In the genomic region with DNA sequence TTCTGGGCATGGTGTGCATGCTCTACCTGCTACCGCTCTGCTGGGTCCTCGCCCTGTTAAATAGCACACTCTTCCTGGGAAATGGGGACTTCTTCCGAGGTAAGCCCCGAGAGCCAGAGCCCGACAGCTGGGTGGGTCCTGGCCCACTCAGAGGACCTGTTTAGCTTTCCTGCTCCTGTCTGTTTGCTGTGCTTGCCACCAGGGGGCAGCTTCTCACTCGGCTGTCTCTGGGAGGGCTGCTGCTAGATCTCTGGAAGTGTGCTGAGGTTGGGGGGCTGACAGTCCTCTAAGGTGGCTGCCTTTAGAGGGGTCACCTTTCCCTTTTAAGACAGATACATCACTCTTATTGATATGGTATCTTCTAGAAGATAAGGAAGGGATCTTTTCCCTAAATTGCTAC, we compare ENCODE assay signal across 12 mouse cellular contexts. TPM values are rescaled to one million over a fixed set of nuclear protein-coding genes. Genes with fewer than 3 reads are reported as not detected.
DNase-seq lines count a peak whose midpoint lies in the region; ATAC-seq and TF ChIP-seq lines count a peak whose summit lies in the region.
"Had no signal": no experiment of that assay in that cellular context is flagged by ENCODE, and none has a peak within 500 bp of the region (broad histone marks: within the 10 kb centered on the region; RNA-seq: fewer than 3 reads in every experiment).

No protein-coding gene starts in this region.

- WGBS in forebrain, postnatal 0 days = 66% methylated on average over 6 of the region's 6 CpGs
- 55% methylated on average over 6 of the region's 6 CpGs for WGBS in forebrain, embryonic 16.5 days
- WGBS in lung, adult 2 months = 62% methylated on average over 6 of the region's 6 CpGs

- no peaks in the 10 kb centered on the region for H3K27me3 ChIP-seq in forebrain, postnatal 0 days (ENCODE audit: insufficient read depth, low read length)
- H3K27me3 ChIP-seq in forebrain, embryonic 16.5 days (replicated peaks; ENCODE audit: control insufficient read depth, insufficient read depth, low read length) = no peaks in the 10 kb centered on the region
- no peaks in the 10 kb centered on the region for H3K27me3 ChIP-seq in MEL (ENCODE audit: control insufficient read depth in 1 of 2, insufficient read depth in 2 of 2, low read length in 2 of 2)
- H3K27me3 ChIP-seq: heart, embryonic 15.5 days; neural tube, embryonic 12.5 days had no signal

- no peak overlapping the region for H3K4me3 ChIP-seq in forebrain, postnatal 0 days (ENCODE audit: low read depth, low read length)
- no peak overlapping the region for H3K4me3 ChIP-seq in forebrain, embryonic 16.5 days (replicated peaks; ENCODE audit: low read length)
- no peak overlapping the region for H3K4me3 ChIP-seq in lung, adult 2 months (replicated peaks; ENCODE audit: extremely low read depth, low read depth, low read length)
- H3K4me3 ChIP-seq in MEL (ENCODE audit: control insufficient read depth in 1 of 2, insufficient read depth in 1 of 2, low read depth in 2 of 2, low read length in 2 of 2) = no peak overlapping the region
- H3K4me3 ChIP-seq: heart, embryonic 15.5 days; neural tube, embryonic 12.5 days had no signal

- no peak overlapping the region for H3K4me2 ChIP-seq in forebrain, postnatal 0 days (ENCODE audit: low read depth)
- no peak overlapping the region for H3K4me2 ChIP-seq in forebrain, embryonic 16.5 days (ENCODE audit: low read length)
- H3K4me2 ChIP-seq: heart, embryonic 15.5 days; neural tube, embryonic 12.5 days had no signal

- DNase-seq in forebrain, postnatal 0 days = no peak
- no peak for DNase-seq in lung, adult 2 months
- no peak for DNase-seq in lung, postnatal 14 days
- DNase-seq in MEL (ENCODE audit: low read depth, low spot score) = peak; percentile 57
- no peak for DNase-seq in layer of hippocampus, postnatal 36 days
- DNase-seq: lung, postnatal 10 days had no signal

- no peak for TF ChIP-seq EP300 in MEL (IDR thresholded peaks at IDR 0.05; ENCODE audit: low read depth in 1 of 2, low read length in 2 of 2)

- H3K79me2 ChIP-seq in MEL (ENCODE audit: control insufficient read depth, insufficient read depth, low read length, poor library complexity) = no peaks in the 10 kb centered on the region

- no peak; the same call in 1 of the 2 replicates for TF ChIP-seq RAD21 in MEL (IDR thresholded peaks at IDR 0.05; ENCODE audit: low read depth, low read length)

- peak; percentile 38; the same call in 1 of the 2 replicates for ATAC-seq in forebrain, postnatal 0 days
- ATAC-seq in forebrain, embryonic 16.5 days = no peak
- 0 out of 2 replicates have a peak, but pooled peaks have one; percentile 43 for ATAC-seq in megakaryocyte-erythroid progenitor cell, adult 5-6 weeks (replicated peaks; ENCODE audit: low FRiP score, low TSS enrichment, poor library complexity, severe bottlenecking)
- no peak for ATAC-seq in monocyte, adult 5-6 weeks (replicated peaks; ENCODE audit: insufficient number of reproducible peaks, low FRiP score, low TSS enrichment, poor library complexity, severe bottlenecking)

- H3K9ac ChIP-seq in forebrain, postnatal 0 days = no peak overlapping the region
- H3K9ac ChIP-seq in forebrain, embryonic 16.5 days (replicated peaks; ENCODE audit: low read depth, low read length) = no peak overlapping the region
- no peak overlapping the region for H3K9ac ChIP-seq in MEL (ENCODE audit: control insufficient read depth, low read depth, low read length, poor library complexity, severe bottlenecking)
- H3K9ac ChIP-seq: heart, embryonic 15.5 days; neural tube, embryonic 12.5 days had no signal

- TF ChIP-seq POLR2A in lung, adult 2 months (IDR thresholded peaks at IDR 0.05; ENCODE audit: borderline replicate concordance, extremely low read depth, low read depth, low read length) = no peak
- TF ChIP-seq POLR2A in MEL (IDR thresholded peaks at IDR 0.05; ENCODE audit: control insufficient read depth in 1 of 2, insufficient read depth in 1 of 2, low read depth in 1 of 2, low read length in 2 of 2, poor library complexity in 1 of 2) = no peak

- H3K9me3 ChIP-seq in forebrain, postnatal 0 days (ENCODE audit: low read length) = no peaks in the 10 kb centered on the region
- H3K9me3 ChIP-seq in forebrain, embryonic 16.5 days (ENCODE audit: control insufficient read depth, low read length) = no peaks in the 10 kb centered on the region
- H3K9me3 ChIP-seq in MEL (replicated peaks; ENCODE audit: insufficient read depth, low read length) = no peaks in the 10 kb centered on the region
- H3K9me3 ChIP-seq: G1E; heart, embryonic 15.5 days; neural tube, embryonic 12.5 days had no signal

- no peaks in the 10 kb centered on the region for H3K4me1 ChIP-seq in forebrain, postnatal 0 days (ENCODE audit: insufficient read depth)
- no peaks in the 10 kb centered on the region for H3K4me1 ChIP-seq in forebrain, embryonic 16.5 days (replicated peaks; ENCODE audit: control insufficient read depth, insufficient read depth, low read length)
- H3K4me1 ChIP-seq in lung, adult 2 months (ENCODE audit: control insufficient read depth, insufficient read depth, low read length) = no peaks in the 10 kb centered on the region
- peaks cover 5 to 6% of the 10 kb centered on the region in 2 experiments for H3K4me1 ChIP-seq in MEL (ENCODE audit: control insufficient read depth in 1 of 2, insufficient read depth in 2 of 2, low read length in 2 of 2)
- H3K4me1 ChIP-seq: heart, embryonic 15.5 days; neural tube, embryonic 12.5 days had no signal

- no peak overlapping the region for H3K27ac ChIP-seq in forebrain, postnatal 0 days (ENCODE audit: low read depth, low read length)
- H3K27ac ChIP-seq in forebrain, embryonic 16.5 days (ENCODE audit: low read length) = no peak overlapping the region
- no peak overlapping the region for H3K27ac ChIP-seq in MEL (ENCODE audit: control insufficient read depth, low read depth, low read length)
- H3K27ac ChIP-seq: heart, embryonic 15.5 days; neural tube, embryonic 12.5 days had no signal

- peak; percentile 72 for TF ChIP-seq CTCF in forebrain, postnatal 0 days (IDR thresholded peaks at IDR 0.05; ENCODE audit: low read depth)
- peak; percentile 44 for TF ChIP-seq CTCF in lung, adult 2 months (IDR thresholded peaks at IDR 0.05; ENCODE audit: insufficient read depth, low read length)
- TF ChIP-seq CTCF in MEL (IDR thresholded peaks at IDR 0.05 in 2 of 3, conservative IDR thresholded peaks at IDR 0.05 in 1 of 3; ENCODE audit: control insufficient read depth in 1 of 3, insufficient read depth in 1 of 3, low read depth in 2 of 3, low read length in 3 of 3, poor library complexity in 1 of 3, severe bottlenecking in 1 of 3) = peak; percentile 80 to 89 (median 80)

- H3K36me3 ChIP-seq in forebrain, postnatal 0 days (ENCODE audit: insufficient read depth) = peaks cover 73% of the 10 kb centered on the region
- peaks cover 11% of the 10 kb centered on the region; the same call in 1 of the 2 replicates for H3K36me3 ChIP-seq in forebrain, embryonic 16.5 days (ENCODE audit: control insufficient read depth, insufficient read depth)
- H3K36me3 ChIP-seq in MEL (ENCODE audit: control insufficient read depth in 1 of 2, insufficient read depth in 2 of 2, low read length in 2 of 2) = peaks cover 10 to 12% of the 10 kb centered on the region in 2 experiments

RNA-seq across cellular contexts. Expression of a gene that starts 18.9 kb away (rescaled TPM):
- 70.8 and 94.4 TPM in 2 replicates for total RNA-seq in forebrain, postnatal 0 days (2014; rRNA removed)
- 32.4 and 44.1 TPM in 2 replicates for polyA plus RNA-seq in forebrain, postnatal 0 days (2015; fragmentation: Nextera tagmentation; extraction: Ambion mirVana)
- polyA plus RNA-seq in forebrain, embryonic 16.5 days (2015; fragmentation: Nextera tagmentation; extraction: Ambion mirVana) = 65.4 and 78.7 TPM in 2 replicates
- 39.3 and 53.9 TPM in 2 replicates for polyA plus RNA-seq in lung, adult 2 months (2012; rRNA removed)
- 22.0 and 27.0 TPM in 2 replicates for total RNA-seq in MEL (2012; rRNA removed)
- polyA plus RNA-seq in MEL (2012; ENCODE audit: insufficient read depth in 1 of 2, insufficient read length in 2 of 2, low read depth in 1 of 2, low replicate concordance in 2 of 2, missing spikeins in 1 of 2) = 10 to 100 TPM in 1 of 2 experiments, not detected in 1; 40.2 TPM
- total RNA-seq in megakaryocyte-erythroid progenitor cell, adult 5-6 weeks (2014; fragmentation: Nextera tagmentation) = 19.4 and 30.4 TPM in 2 replicates
- 10.7 and 13.4 TPM in 2 replicates for total RNA-seq in megakaryocyte-erythroid progenitor cell, adult 5-6 weeks (2017)
- 43.3 to 59.7 TPM (median 44.3 TPM) in 3 replicates for total RNA-seq in monocyte, adult 5-6 weeks (2017)
- total RNA-seq in layer of hippocampus, postnatal 36 days (2021) = 100 to 1,000 TPM in 1 of 2 experiments, 10 to 100 TPM in 1; 88.2 to 105 TPM

RNA-seq across cellular contexts. Expression of a gene that starts 19.4 kb away (rescaled TPM):
- 1.8 and 3.7 TPM in 2 replicates for total RNA-seq in forebrain, postnatal 0 days (2014; rRNA removed)
- polyA plus RNA-seq in forebrain, postnatal 0 days (2015; fragmentation: Nextera tagmentation; extraction: Ambion mirVana) = 2.7 and 3.4 TPM in 2 replicates
- 1.2 and 1.5 TPM in 2 replicates for polyA plus RNA-seq in forebrain, embryonic 16.5 days (2015; fragmentation: Nextera tagmentation; extraction: Ambion mirVana)
- polyA plus RNA-seq in lung, adult 2 months (2012; rRNA removed) = 4.9 and 9.4 TPM in 2 replicates
- not detected in 2 replicates for total RNA-seq in MEL (2012; rRNA removed)
- under 1 TPM in 1 of 2 experiments, not detected in 1; 0.50 TPM for polyA plus RNA-seq in MEL (2012; ENCODE audit: insufficient read depth in 1 of 2, insufficient read length in 2 of 2, low read depth in 1 of 2, low replicate concordance in 2 of 2, missing spikeins in 1 of 2)
- not detected in 2 replicates for total RNA-seq in megakaryocyte-erythroid progenitor cell, adult 5-6 weeks (2014; fragmentation: Nextera tagmentation)
- not detected in 2 replicates for total RNA-seq in megakaryocyte-erythroid progenitor cell, adult 5-6 weeks (2017)
- total RNA-seq in monocyte, adult 5-6 weeks (2017) = not detected in 3 replicates
- under 1 TPM; 0.17 to 0.20 TPM for total RNA-seq in layer of hippocampus, postnatal 36 days (2021)
- total RNA-seq: G1E had no signal
- polyA plus RNA-seq: G1E had no signal

RNA-seq across cellular contexts. Expression of a gene that starts 35.5 kb away (rescaled TPM):
- total RNA-seq in forebrain, postnatal 0 days (2014; rRNA removed) = 8.2 and 11.9 TPM in 2 replicates
- 2.9 and 4.3 TPM in 2 replicates for polyA plus RNA-seq in forebrain, postnatal 0 days (2015; fragmentation: Nextera tagmentation; extraction: Ambion mirVana)
- polyA plus RNA-seq in forebrain, embryonic 16.5 days (2015; fragmentation: Nextera tagmentation; extraction: Ambion mirVana) = 1.5 and 2.0 TPM in 2 replicates
- 215 and 250 TPM in 2 replicates for polyA plus RNA-seq in lung, adult 2 months (2012; rRNA removed)
- total RNA-seq in MEL (2012; rRNA removed) = 7.9 and 9.7 TPM in 2 replicates
- polyA plus RNA-seq in MEL (2012; ENCODE audit: insufficient read depth in 1 of 2, insufficient read length in 2 of 2, low read depth in 1 of 2, low replicate concordance in 2 of 2, missing spikeins in 1 of 2) = 10 to 100 TPM in 1 of 2 experiments, not detected in 1; 24.4 TPM
- total RNA-seq in megakaryocyte-erythroid progenitor cell, adult 5-6 weeks (2014; fragmentation: Nextera tagmentation) = 3.3 and 6.1 TPM in 2 replicates
- total RNA-seq in megakaryocyte-erythroid progenitor cell, adult 5-6 weeks (2017) = 4.5 and 5.8 TPM in 2 replicates
- 4.6 to 15.8 TPM (median 7.2 TPM) in 3 replicates for total RNA-seq in monocyte, adult 5-6 weeks (2017)
- 1 to 10 TPM; 5.5 to 7.1 TPM for total RNA-seq in layer of hippocampus, postnatal 36 days (2021)
- polyA plus RNA-seq: G1E had no signal

RNA-seq across cellular contexts. Expression of a gene that starts 53.8 kb away (rescaled TPM):
- total RNA-seq in forebrain, postnatal 0 days (2014; rRNA removed) = 9.5 and 17.5 TPM in 2 replicates
- polyA plus RNA-seq in forebrain, postnatal 0 days (2015; fragmentation: Nextera tagmentation; extraction: Ambion mirVana) = 14.3 and 15.4 TPM in 2 replicates
- 7.4 and 7.5 TPM in 2 replicates for polyA plus RNA-seq in forebrain, embryonic 16.5 days (2015; fragmentation: Nextera tagmentation; extraction: Ambion mirVana)
- 46.8 and 69.6 TPM in 2 replicates for polyA plus RNA-seq in lung, adult 2 months (2012; rRNA removed)
- total RNA-seq in MEL (2012; rRNA removed) = 49.5 and 54.8 TPM in 2 replicates
- polyA plus RNA-seq in MEL (2012; ENCODE audit: insufficient read depth in 1 of 2, insufficient read length in 2 of 2, low read depth in 1 of 2, low replicate concordance in 2 of 2, missing spikeins in 1 of 2) = 10 to 100 TPM in 1 of 2 experiments, not detected in 1; 53.3 TPM
- total RNA-seq in megakaryocyte-erythroid progenitor cell, adult 5-6 weeks (2014; fragmentation: Nextera tagmentation) = 2.2 and 6.1 TPM in 2 replicates
- 4.6 TPM in 1 of 2 replicates, not detected in the other for total RNA-seq in megakaryocyte-erythroid progenitor cell, adult 5-6 weeks (2017)
- total RNA-seq in monocyte, adult 5-6 weeks (2017) = 3.7 to 6.4 TPM (median 4.2 TPM) in 3 replicates
- total RNA-seq in layer of hippocampus, postnatal 36 days (2021) = 10 to 100 TPM; 16.0 to 18.4 TPM

Comparison
In these comparisons a context has a peak if more than half of its experiments do, and no peak if none do; other contexts are left out.
1. ATAC-seq: peak in forebrain, postnatal 0 days (single experiment) and megakaryocyte-erythroid progenitor cell, adult 5-6 weeks (single experiment); none in forebrain, embryonic 16.5 days (single experiment) and monocyte, adult 5-6 weeks (single experiment).
2. Peak in every context shown above with its lines, with median percentiles within 50 percentile points of each other: CTCF ChIP-seq.